Mouse (Mus musculus) adrenal gland, postnatal 14 days (tissue): ENCODE results near the gene Rabl2. TPM values are rescaled to one million over a fixed set of nuclear protein-coding genes. Genes with fewer than 3 reads are reported as not detected.

Source experiments
- DNase-seq: peaks from one replicate; pipeline ENCODE4 v3.0.0; 2021; ENCODE audit warnings: mixed read lengths
- long read RNA-seq, 2 experiments: library from polyadenylated mRNA; stranded (forward); transcript quantifications; one replicate each; pipeline ENCODE4 v2.0.0; 2021
- total RNA-seq: library from RNA; stranded (reverse); gene quantifications from 2 replicates; pipeline ENCODE4 v1.2.3, GENCODE M21; 2021

Gene Rabl2
- 9.1 and 12.2 TPM in 2 replicates for total RNA-seq
- long read RNA-seq, experiment 1, partial matches to known transcripts: 0 of 6 reads
- long read RNA-seq, experiment 1, other reads (novel, unspliced or antisense): 1 of 6 reads
- long read RNA-seq, experiment 2, partial matches to known transcripts: 1 of 4 reads
- long read RNA-seq, experiment 2, other reads (novel, unspliced or antisense): 0 of 4 reads

GRCm38 (mm10) chr15:89591723-89592455, at the start of gene Rabl2:
Rabl2 (minus strand) TSS chr15:89591923.
- DNase-seq: peak; percentile 94

GRCm38 (mm10) chr15:89623626-89623959, 31.9 kb upstream of the Rabl2 start:
- peak; percentile 62 for DNase-seq

- no peak for DNase-seq
These were observed 31.4 kb upstream of the Rabl2 start for GRCm38 (mm10) chr15:89622959-89623625.

- DNase-seq: peak; percentile 41
These were observed 30.7 kb upstream of the Rabl2 start for GRCm38 (mm10) chr15:89622312-89622958.

GRCm38 (mm10) chr15:89607888-89608287, 16.2 kb upstream of the Rabl2 start:
- DNase-seq: no peak

GRCm38 (mm10) chr15:89607480-89607879, 15.8 kb upstream of the Rabl2 start:
- no peak for DNase-seq

GRCm38 (mm10) chr15:89605822-89606570, 14.3 kb upstream of the Rabl2 start:
- DNase-seq: no peak

GRCm38 (mm10) chr15:89592548-89592947, 825 bp upstream of the Rabl2 start:
- no peak for DNase-seq

GRCm38 (mm10) chr15:89591317-89591716, 406 bp downstream of the Rabl2 start:
- DNase-seq: no peak

GRCm38 (mm10) chr15:89589146-89589545, 2.6 kb downstream of the Rabl2 start:
- no peak for DNase-seq

- no peak for DNase-seq
These were observed 6.1 kb downstream of the Rabl2 start for GRCm38 (mm10) chr15:89585631-89586030.

GRCm38 (mm10) chr15:89585101-89585500, 6.6 kb downstream of the Rabl2 start:
- no peak for DNase-seq

GRCm38 (mm10) chr15:89582494-89582893, 9.2 kb downstream of the Rabl2 start:
- DNase-seq: no peak

- no peak for DNase-seq
These were observed 19.6 kb downstream of the Rabl2 start for GRCm38 (mm10) chr15:89572147-89572546.

- DNase-seq: no peak
These were observed 23.6 kb downstream of the Rabl2 start, which contains the start of gene Acr for GRCm38 (mm10) chr15:89568114-89568513. Acr (plus strand) TSS chr15:89568326.

GRCm38 (mm10) chr15:89559202-89559731, 32.5 kb downstream of the Rabl2 start:
- DNase-seq: no peak

GRCm38 (mm10) chr15:89557996-89558390, 33.7 kb downstream of the Rabl2 start:
- no peak for DNase-seq

GRCm38 (mm10) chr15:89557179-89557995, 34.3 kb downstream of the Rabl2 start:
- DNase-seq: no peak

- no peak for DNase-seq
These were observed 35.1 kb downstream of the Rabl2 start for GRCm38 (mm10) chr15:89556401-89557178.

GRCm38 (mm10) chr15:89555591-89555990, 36.1 kb downstream of the Rabl2 start:
- no peak for DNase-seq
